Mouse (Mus musculus): Measurements from ENCODE around the gene Troap.

DNA sequence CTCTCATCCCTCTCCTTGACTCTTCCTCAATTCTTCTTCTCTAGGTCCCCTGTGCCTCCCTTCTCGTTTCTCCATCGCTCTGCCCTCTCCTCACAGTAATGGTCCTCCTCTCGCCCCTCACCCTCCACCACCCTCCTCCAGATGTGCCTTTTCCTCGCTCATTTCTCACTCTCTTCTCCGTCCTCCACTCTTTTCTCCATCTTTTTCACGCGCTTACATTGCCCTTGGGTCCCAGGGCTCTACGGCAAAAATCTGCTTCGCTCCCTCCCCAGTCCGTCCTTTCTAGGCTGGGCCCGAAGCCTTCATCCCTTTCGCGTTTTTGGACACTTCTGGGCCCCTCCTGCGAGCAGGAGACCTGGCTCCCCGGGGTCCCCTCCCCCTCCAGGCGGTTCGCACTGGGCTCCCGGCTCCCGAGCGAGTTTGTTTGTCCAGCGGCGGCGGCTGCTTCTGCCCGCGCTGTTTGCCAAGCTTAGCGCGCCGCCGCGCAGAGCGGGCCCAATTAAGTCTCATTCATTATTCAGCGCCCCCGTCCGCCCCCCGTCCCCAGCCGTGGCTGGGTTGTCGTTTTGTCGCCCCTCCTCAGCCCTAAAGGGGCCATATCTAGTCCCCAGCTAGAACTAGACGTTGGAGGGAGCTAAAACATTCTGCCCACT lies 23.6 kb downstream of the Troap start:
- TF ChIP-seq CTCF (IDR thresholded peaks at IDR 0.05; ENCODE audit: control insufficient read depth, insufficient read depth, insufficient replicate concordance, low read depth, low read length) (no peak), POLR2A (IDR thresholded peaks at IDR 0.05; ENCODE audit: control insufficient read depth, low read depth, low read length) (no peak)

All from testis, adult 2 months (tissue).